Mouse (Mus musculus): ENCODE data around the gene Atf6b. TPM values are rescaled to one million over a fixed set of nuclear protein-coding genes. Genes with fewer than 3 reads are reported as not detected.

Gene Atf6b
- total and polyA plus RNA-seq, 3 experiments = 18.9 to 59.6 (median 34.3) TPM

DNA sequence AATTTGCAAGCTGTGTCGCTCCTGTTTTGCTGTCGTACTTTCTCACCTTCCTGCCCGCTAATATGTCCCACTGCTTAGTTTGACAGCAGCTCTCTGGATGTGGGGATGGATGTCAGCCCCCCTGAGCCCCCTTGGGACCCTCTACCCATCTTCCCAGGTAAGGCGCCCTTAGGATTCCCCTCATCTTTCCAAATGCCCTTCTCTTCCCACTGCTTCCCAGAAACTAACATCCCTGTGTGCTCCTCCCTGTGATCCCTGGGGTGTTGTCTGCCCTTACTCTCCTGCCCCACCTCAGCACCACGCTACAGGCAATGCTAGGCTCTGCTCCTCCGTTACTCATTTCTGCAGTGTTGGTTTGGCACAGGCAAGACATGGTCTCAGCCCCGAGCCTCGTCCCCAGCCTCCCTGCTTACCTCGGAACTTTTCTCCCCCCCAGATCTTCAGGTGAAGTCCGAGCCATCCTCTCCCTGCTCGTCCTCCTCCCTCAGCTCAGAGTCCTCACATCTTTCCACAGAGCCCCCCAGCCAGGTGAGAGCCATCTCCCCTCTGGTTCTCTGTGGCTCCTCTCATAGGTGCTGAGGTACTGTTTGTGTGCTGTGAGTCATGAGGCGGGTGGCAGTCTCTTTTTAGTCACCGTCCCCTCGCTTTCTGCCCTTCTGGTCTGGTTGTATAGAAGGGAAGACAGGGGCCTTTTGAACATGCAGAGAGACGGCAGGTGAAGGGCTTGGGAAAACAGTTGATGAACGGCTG is 1.4 kb downstream of the Atf6b start:
- Histone ChIP-seq H3K27ac (ENCODE audit: insufficient read depth, low read depth) (no peak overlapping the region), H3K27me3 (replicated peaks) (peaks cover 9% of the 10 kb centered on the region), H3K79me2 (replicated peaks; ENCODE audit: control insufficient read depth, extremely low read depth, insufficient read depth, poor library complexity, severe bottlenecking) (no peaks in the 10 kb centered on the region; the same call in 1 of the 2 replicates), H3K4me1 (ENCODE audit: control insufficient read depth in 1 of 2, insufficient read depth in 2 of 2) (peaks cover 16 to 45% of the 10 kb centered on the region in 2 experiments), H3K36me3 (replicated peaks in 1 of 2; ENCODE audit: control insufficient read depth in 1 of 2, insufficient read depth in 1 of 2, low read length in 1 of 2) (peaks cover 38 to 59% of the 10 kb centered on the region in 2 experiments), H3K4me3 (replicated peaks in 1 of 3; ENCODE audit: low read depth in 2 of 3, low read length in 2 of 3, poor library complexity in 1 of 3) (peak overlapping the region in 1 of 3 experiments; percentile 94), H3K9me3 (replicated peaks; ENCODE audit: low read length) (no peaks in the 10 kb centered on the region), H3K9ac (ENCODE audit: insufficient read depth, low read depth) (no peak overlapping the region; the same call in 1 of the 2 replicates), H3K4me2 (ENCODE audit: insufficient read depth, low read depth, poor library complexity, severe bottlenecking) (peak overlapping the region; percentile 85)
- in situ Hi-C loops (cut with MboI; ENCODE audit: low pct_ligation_motif_present, low pct_unique_long_range_greater_than_20kb, low sequenced_read_pairs) = no loop called here
- dilution Hi-C loops (cut with MboI; ENCODE audit: extremely low pct_ligation_motif_present, extremely low pct_unique_long_range_greater_than_20kb, low sequenced_read_pairs) = no loop called here
- TF ChIP-seq MAX (IDR thresholded peaks at IDR 0.05; ENCODE audit: low read length) (no peak), MXI1 (IDR thresholded peaks at IDR 0.05; ENCODE audit: low read depth, low read length) (no peak), TBP (conservative IDR thresholded peaks at IDR 0.05; ENCODE audit: low read depth, low read length) (no peak), EP300 (IDR thresholded peaks at IDR 0.05; ENCODE audit: low read length) (no peak), JUN (IDR thresholded peaks at IDR 0.05; ENCODE audit: insufficient read depth, low read depth, low read length) (no peak), RAD21 (IDR thresholded peaks at IDR 0.05; ENCODE audit: low read depth, low read length) (no peak), GABPA (IDR thresholded peaks at IDR 0.05; ENCODE audit: insufficient replicate concordance, low read depth, low read length) (no peak), ELF1 (IDR thresholded peaks at IDR 0.05; ENCODE audit: low read depth, low read length) (no peak), MAFK (IDR thresholded peaks at IDR 0.05; ENCODE audit: insufficient replicate concordance, low read length) (no peak), ETS1 (conservative IDR thresholded peaks at IDR 0.05; ENCODE audit: low read depth, low read length) (no peak), MEF2A (IDR thresholded peaks at IDR 0.05; ENCODE audit: borderline replicate concordance, low read depth, low read length) (no peak)
- DNase-seq (ENCODE audit: extremely low read depth) = no peak

DNA sequence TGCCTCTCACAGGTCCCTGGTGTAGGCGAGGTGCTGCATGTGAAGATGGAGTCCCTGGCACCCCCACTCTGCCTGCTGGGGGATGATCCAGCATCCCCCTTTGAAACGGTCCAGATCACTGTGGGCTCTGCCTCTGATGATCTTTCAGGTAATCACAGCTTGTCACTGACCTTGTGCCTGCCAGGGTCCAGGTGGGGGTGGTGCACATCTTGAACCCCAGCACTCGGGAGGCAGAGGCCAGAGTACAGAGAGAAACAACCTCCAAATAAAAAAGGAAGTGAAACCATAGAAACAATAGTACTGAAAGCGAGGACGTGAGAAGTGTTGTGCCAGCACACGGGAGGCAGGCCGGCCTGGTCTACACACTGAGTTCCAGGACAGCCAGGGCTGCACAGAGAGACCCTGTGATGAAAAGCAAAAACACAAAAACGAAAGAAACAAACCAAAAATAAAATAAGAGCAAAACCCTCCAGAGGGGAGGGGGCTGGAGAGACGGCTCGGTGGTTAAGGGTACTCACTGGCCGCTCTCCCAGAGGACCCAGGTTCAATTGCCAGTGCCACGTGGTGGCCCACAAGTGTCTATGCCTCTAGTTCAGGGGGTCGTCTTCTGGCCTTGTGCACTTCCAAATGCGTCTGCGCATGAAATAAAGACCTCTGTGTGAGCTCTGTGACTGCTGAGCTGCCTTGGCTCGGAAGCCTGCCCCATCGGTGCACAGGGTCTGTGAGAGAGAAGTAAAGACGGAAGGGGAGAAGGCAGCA is 2.3 kb downstream of the Atf6b start:
- in situ Hi-C loops (cut with MboI; ENCODE audit: low pct_ligation_motif_present, low pct_unique_long_range_greater_than_20kb, low sequenced_read_pairs) (no loop called here), dilution Hi-C loops (cut with MboI; ENCODE audit: extremely low pct_ligation_motif_present, extremely low pct_unique_long_range_greater_than_20kb, low sequenced_read_pairs) (no loop called here)
- Histone ChIP-seq H3K79me2 (replicated peaks; ENCODE audit: control insufficient read depth, extremely low read depth, insufficient read depth, poor library complexity, severe bottlenecking) (no peaks in the 10 kb centered on the region; the same call in 1 of the 2 replicates), H3K27ac (ENCODE audit: insufficient read depth, low read depth) (no peak overlapping the region; the same call in 1 of the 2 replicates), H3K9ac (ENCODE audit: insufficient read depth, low read depth) (no peak overlapping the region), H3K9me3 (replicated peaks; ENCODE audit: low read length) (no peaks in the 10 kb centered on the region), H3K36me3 (replicated peaks in 1 of 2; ENCODE audit: control insufficient read depth in 1 of 2, insufficient read depth in 1 of 2, low read length in 1 of 2) (peaks cover 47 to 69% of the 10 kb centered on the region in 2 experiments), H3K4me3 (replicated peaks in 1 of 3; ENCODE audit: low read depth in 2 of 3, low read length in 2 of 3, poor library complexity in 1 of 3) (peak overlapping the region in 1 of 3 experiments; percentile 11), H3K4me1 (ENCODE audit: control insufficient read depth in 1 of 2, insufficient read depth in 2 of 2) (peaks cover 16 to 44% of the 10 kb centered on the region in 2 experiments), H3K4me2 (ENCODE audit: insufficient read depth, low read depth, poor library complexity, severe bottlenecking) (no peak overlapping the region), H3K27me3 (replicated peaks) (no peaks in the 10 kb centered on the region)
- DNase-seq (ENCODE audit: extremely low read depth) = peak; percentile 55
- TF ChIP-seq PAX5 (IDR thresholded peaks at IDR 0.05; ENCODE audit: low read length) = no peak
- TF ChIP-seq MAX (IDR thresholded peaks at IDR 0.05; ENCODE audit: low read length) = peak; percentile 44; the same call in 1 of the 2 replicates
- peak; percentile 63; the same call in 1 of the 2 replicates for TF ChIP-seq RCOR1 (conservative IDR thresholded peaks at IDR 0.05; ENCODE audit: low read depth, low read length)
- TF ChIP-seq ETS1 (conservative IDR thresholded peaks at IDR 0.05; ENCODE audit: low read depth, low read length) = peak; percentile 38
- TF ChIP-seq TBP (conservative IDR thresholded peaks at IDR 0.05; ENCODE audit: low read depth, low read length) = no peak
- peak; percentile 93 for TF ChIP-seq BHLHE40 (IDR thresholded peaks at IDR 0.05; ENCODE audit: low read depth, low read length)
- no peak for TF ChIP-seq CHD2 (IDR thresholded peaks at IDR 0.05; ENCODE audit: low read length)
- TF ChIP-seq JUND (conservative IDR thresholded peaks at IDR 0.05; ENCODE audit: low read depth, low read length) = no peak
- no peak for TF ChIP-seq E2F4 (IDR thresholded peaks at IDR 0.05; ENCODE audit: insufficient replicate concordance, low read depth, low read length)
- TF ChIP-seq NELFE (IDR thresholded peaks at IDR 0.05; ENCODE audit: low read depth, low read length) = no peak
- no peak for TF ChIP-seq ZKSCAN1 (IDR thresholded peaks at IDR 0.05; ENCODE audit: borderline replicate concordance, low read depth, low read length)
- peak; percentile 97 for TF ChIP-seq IRF4 (IDR thresholded peaks at IDR 0.05; ENCODE audit: low read depth, low read length)
- no peak for TF ChIP-seq KAT2A (IDR thresholded peaks at IDR 0.05; ENCODE audit: insufficient replicate concordance, low read length)
- TF ChIP-seq SMC3 (IDR thresholded peaks at IDR 0.05; ENCODE audit: low read depth, low read length) = no peak
- no peak for TF ChIP-seq JUN (IDR thresholded peaks at IDR 0.05; ENCODE audit: insufficient read depth, low read depth, low read length)
- no peak for TF ChIP-seq USF2 (conservative IDR thresholded peaks at IDR 0.05; ENCODE audit: low read depth, low read length)
- TF ChIP-seq MYC (IDR thresholded peaks at IDR 0.05; ENCODE audit: low read depth, low read length) = peak; percentile 63; the same call in 1 of the 2 replicates
- TF ChIP-seq ELF1 (IDR thresholded peaks at IDR 0.05; ENCODE audit: low read depth, low read length) = no peak
- no peak for TF ChIP-seq ZMIZ1 (IDR thresholded peaks at IDR 0.05; ENCODE audit: low read depth, low read length)
- TF ChIP-seq MAZ (IDR thresholded peaks at IDR 0.05; ENCODE audit: low read depth, low read length) = no peak
- no peak for TF ChIP-seq MEF2A (IDR thresholded peaks at IDR 0.05; ENCODE audit: borderline replicate concordance, low read depth, low read length)
- peak; percentile 90 for TF ChIP-seq EP300 (IDR thresholded peaks at IDR 0.05; ENCODE audit: low read length)
- TF ChIP-seq MXI1 (IDR thresholded peaks at IDR 0.05; ENCODE audit: low read depth, low read length) = peak; percentile 66; the same call in 1 of the 2 replicates
- no peak for TF ChIP-seq USF1 (IDR thresholded peaks at IDR 0.05; ENCODE audit: low read depth, low read length)

Data from CH12.LX (cell line).